In the genomic region with DNA sequence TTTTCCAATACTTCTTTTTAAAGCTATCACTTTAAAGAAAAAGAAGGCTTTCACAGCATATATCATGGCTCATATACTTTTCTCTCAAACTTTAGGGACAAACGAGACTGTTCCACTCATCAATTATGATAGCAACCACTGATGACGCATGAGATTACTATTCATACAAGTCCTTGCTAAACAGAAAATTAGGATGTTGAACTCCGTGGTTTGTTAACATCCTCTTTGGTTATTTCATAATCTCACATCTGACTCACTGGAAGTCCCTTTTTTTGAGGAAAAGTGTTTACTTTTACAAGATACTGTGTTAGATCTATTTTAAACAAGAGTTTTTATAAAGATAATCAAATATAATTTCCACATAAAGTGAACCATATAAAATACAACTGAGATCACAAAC, we compare ENCODE assay signal across 22 mouse cellular contexts. TPM values are rescaled to one million over a fixed set of nuclear protein-coding genes. Genes with fewer than 3 reads are reported as not detected.
DNase-seq lines count a peak whose midpoint lies in the region; ATAC-seq and TF ChIP-seq lines count a peak whose summit lies in the region.
"Had no signal": no experiment of that assay in that cellular context is flagged by ENCODE, and none has a peak within 500 bp of the region (broad histone marks: within the 10 kb centered on the region; RNA-seq: fewer than 3 reads in every experiment).

No protein-coding gene starts in this region.

- WGBS in liver, postnatal 0 days (ENCODE audit: insufficient replicate concordance): 38% methylated on average over 3 of the region's 3 CpGs

- H3K79me3 ChIP-seq in C2C12 (ENCODE audit: low read depth): no peaks in the 10 kb centered on the region

- no peak for TF ChIP-seq POLR2A in myocyte (IDR thresholded peaks at IDR 0.05; ENCODE audit: insufficient read length, low read depth)

- DNase-seq in liver, postnatal 0 days: no peak
- DNase-seq in liver: no peak
- DNase-seq in fibroblast of lung, adult 2 months (ENCODE audit: low read depth): peak; percentile 22
- no peak for DNase-seq in left cerebral cortex, adult 9 months (ENCODE audit: low spot score in 2 of 2)
- no peak for DNase-seq in heart, postnatal 36 days
- no peak for DNase-seq in ovary, postnatal 14 days (ENCODE audit: low spot score)
- DNase-seq: adrenal gland, postnatal 10 days; cerebellum, adult 11 months; cerebellum, postnatal 10 days; embryo, embryonic 11 days; forebrain, postnatal 0 days; kidney, adult 8-10 months; kidney, postnatal 4 days; midbrain, embryonic 14.5 days; thymus, postnatal 25 days had no signal

- no peak overlapping the region for H3ac ChIP-seq in C2C12 (ENCODE audit: control insufficient read depth, insufficient read length, low read depth)
- no peak overlapping the region for H3ac ChIP-seq in myocyte (ENCODE audit: control insufficient read depth, insufficient read length)

- H3K27me3 ChIP-seq in liver, postnatal 0 days (ENCODE audit: insufficient read depth, low read length): no peaks in the 10 kb centered on the region
- no peaks in the 10 kb centered on the region for H3K27me3 ChIP-seq in C2C12 (ENCODE audit: control insufficient read depth, insufficient read depth, insufficient read length)
- no peaks in the 10 kb centered on the region for H3K27me3 ChIP-seq in myocyte (ENCODE audit: control insufficient read depth, insufficient read depth, insufficient read length)
- H3K27me3 ChIP-seq: hindbrain, embryonic 12.5 days; megakaryocyte, embryonic 14.5 days had no signal

- ATAC-seq in liver, postnatal 0 days: no peak
- ATAC-seq: activated CD4-positive, CD25-positive, alpha-beta regulatory T cell, adult 4 months; forebrain, postnatal 0 days; inflammation-experienced regulatory T-cells, adult 6 months had no signal

- H3K79me2 ChIP-seq in C2C12 (ENCODE audit: control insufficient read depth, insufficient read depth) (no peaks in the 10 kb centered on the region), myocyte (ENCODE audit: control insufficient read depth, insufficient read depth) (no peaks in the 10 kb centered on the region)

- H3K36me3 ChIP-seq in liver, postnatal 0 days (replicated peaks; ENCODE audit: insufficient read depth, low read length): no peaks in the 10 kb centered on the region
- H3K36me3 ChIP-seq in C2C12 (ENCODE audit: control insufficient read depth, insufficient read depth) (no peaks in the 10 kb centered on the region), myocyte (ENCODE audit: control insufficient read depth, insufficient read depth) (no peaks in the 10 kb centered on the region)
- H3K36me3 ChIP-seq: hindbrain, embryonic 12.5 days had no signal

- H3K9ac ChIP-seq in liver, postnatal 0 days (replicated peaks): no peak overlapping the region
- H3K9ac ChIP-seq: forebrain, postnatal 0 days; hindbrain, embryonic 12.5 days; liver, embryonic 14.5 days had no signal

- 0 out of 2 replicates have a peak, but pooled peaks have one; percentile 20 for TF ChIP-seq EP300 in liver, postnatal 0 days (IDR thresholded peaks at IDR 0.05; ENCODE audit: low read depth)

- TF ChIP-seq CTCF in liver, postnatal 0 days (IDR thresholded peaks at IDR 0.05; ENCODE audit: low read depth): no peak
- TF ChIP-seq CTCF in C2C12 (IDR thresholded peaks at IDR 0.05; ENCODE audit: control insufficient read depth, insufficient read depth, insufficient read length): no peak

- no peak overlapping the region for H3K4me2 ChIP-seq in liver, postnatal 0 days (ENCODE audit: low read depth, low read length)
- H3K4me2 ChIP-seq in myocyte (ENCODE audit: low read depth): peak overlapping the region; percentile 23
- H3K4me2 ChIP-seq: hindbrain, embryonic 12.5 days had no signal

- H3K9me3 ChIP-seq in liver, postnatal 0 days (ENCODE audit: low read length): no peaks in the 10 kb centered on the region
- H3K9me3 ChIP-seq: hindbrain, embryonic 12.5 days; megakaryocyte, embryonic 14.5 days had no signal

- no peak overlapping the region for H3K4me3 ChIP-seq in liver, postnatal 0 days (ENCODE audit: low read depth, low read length)
- H3K4me3 ChIP-seq in C2C12 (ENCODE audit: insufficient read depth, poor library complexity, severe bottlenecking) (no peak overlapping the region), myocyte (no peak overlapping the region)
- H3K4me3 ChIP-seq: hindbrain, embryonic 12.5 days; megakaryocyte, embryonic 14.5 days had no signal

- H3K4me1 ChIP-seq in liver, postnatal 0 days (ENCODE audit: insufficient read depth): no peaks in the 10 kb centered on the region
- H3K4me1 ChIP-seq: hindbrain, embryonic 12.5 days; megakaryocyte, embryonic 14.5 days had no signal

- intact Hi-C loops in heart, postnatal 36 days (cut with DNase I): no loop called here

- no peak overlapping the region for H3K27ac ChIP-seq in liver, postnatal 0 days (ENCODE audit: low read depth)
- H3K27ac ChIP-seq: hindbrain, embryonic 12.5 days; liver, embryonic 14.5 days had no signal

TF ChIP-seq in C2C12, 6 proteins besides CTCF, POLR2A, EP300 and RAD21:
- TF ChIP-seq MAX (IDR thresholded peaks at IDR 0.05) (no peak), MYOD1 (IDR thresholded peaks at IDR 0.05; ENCODE audit: control insufficient read depth, insufficient read length, low read depth) (no peak), FOSL1 (IDR thresholded peaks at IDR 0.05; ENCODE audit: insufficient read depth, low read length, poor library complexity, severe bottlenecking) (no peak), MYOG (IDR thresholded peaks at IDR 0.05; ENCODE audit: control insufficient read depth, extremely low read depth, insufficient read length) (no peak), CEBPB (IDR thresholded peaks at IDR 0.05; ENCODE audit: low read depth) (peak; percentile 74), USF1 (IDR thresholded peaks at IDR 0.05; ENCODE audit: low read depth) (no peak)

TF ChIP-seq in myocyte, 11 proteins besides CTCF, POLR2A, EP300 and RAD21:
- TF ChIP-seq CEBPB (IDR thresholded peaks at IDR 0.05; ENCODE audit: insufficient read depth, poor library complexity, severe bottlenecking): peak; percentile 48; the same call in 1 of the 2 replicates
- TF ChIP-seq REST (IDR thresholded peaks at IDR 0.05; ENCODE audit: insufficient read depth, insufficient read length): no peak

RNA-seq across cellular contexts. Expression of a gene that starts 34.8 kb away (rescaled TPM):
- 63.9 and 66.5 TPM in 2 replicates for polyA plus RNA-seq in liver, postnatal 0 days (2015; fragmentation: Nextera tagmentation; extraction: Ambion mirVana)
- polyA plus RNA-seq in C2C12 (2012; fragmentation: generic; extraction: Trizol) (0.44 TPM), myocyte (2012; fragmentation: generic; extraction: Trizol) (10.6 TPM)
- total RNA-seq in heart, postnatal 36 days (2021): 10 to 100 TPM; 35.6 to 50.3 TPM
